Mouse (Mus musculus) heart, adult 9 months (tissue): ENCODE measurements around the gene Poc1a.

Experiments used
- DNase-seq, 2 experiments: peaks; one replicate each; pipeline ENCODE4 v3.0.0; 2022; ENCODE audit warnings: low spot score in 2 of 2

Poc1a gene

DNA sequence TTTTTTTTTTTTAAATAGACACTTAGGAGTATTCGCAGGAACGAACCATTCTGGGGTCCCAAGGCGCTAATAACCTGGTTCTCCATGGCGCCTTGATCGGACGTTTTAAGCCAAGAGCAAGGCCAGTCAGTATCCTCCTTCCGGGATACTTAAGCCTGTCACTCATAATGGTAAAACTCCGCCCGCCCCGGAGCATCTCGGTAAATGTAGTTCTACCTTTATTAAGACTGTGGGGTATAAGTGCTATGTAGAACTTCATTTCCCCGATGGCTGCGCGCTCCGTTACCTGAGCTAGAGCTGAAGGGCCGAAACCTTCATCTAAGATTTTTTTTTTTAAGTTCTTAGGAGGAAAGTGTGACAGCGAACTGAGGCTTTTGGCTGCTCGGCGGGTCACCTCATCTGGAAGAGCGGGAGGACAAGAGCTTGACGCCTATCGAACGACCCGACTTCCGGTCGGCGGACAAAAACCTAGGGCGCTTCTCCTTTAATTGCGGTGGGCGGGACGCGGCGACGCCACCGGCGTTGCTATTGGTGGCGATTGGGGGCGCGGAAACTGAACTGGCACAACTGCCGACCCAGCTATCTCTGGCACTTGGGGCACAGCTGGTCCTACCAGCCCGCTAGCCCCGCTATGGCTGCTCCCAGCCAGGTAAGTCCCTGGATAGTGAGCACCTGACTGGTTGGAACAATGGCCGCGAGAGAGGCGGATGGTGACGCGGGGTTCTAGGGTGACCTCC lies at the start of gene Poc1a:
Gene Poc1a, plus strand, starts transcription at position 254 of the 737 bp plus-strand sequence.
- peak; percentile 93 to 96 for DNase-seq

- no peak for DNase-seq
Measured at GRCm38 (mm10) chr9:106231220-106231619, 49.6 kb upstream of the Poc1a start.

DNA sequence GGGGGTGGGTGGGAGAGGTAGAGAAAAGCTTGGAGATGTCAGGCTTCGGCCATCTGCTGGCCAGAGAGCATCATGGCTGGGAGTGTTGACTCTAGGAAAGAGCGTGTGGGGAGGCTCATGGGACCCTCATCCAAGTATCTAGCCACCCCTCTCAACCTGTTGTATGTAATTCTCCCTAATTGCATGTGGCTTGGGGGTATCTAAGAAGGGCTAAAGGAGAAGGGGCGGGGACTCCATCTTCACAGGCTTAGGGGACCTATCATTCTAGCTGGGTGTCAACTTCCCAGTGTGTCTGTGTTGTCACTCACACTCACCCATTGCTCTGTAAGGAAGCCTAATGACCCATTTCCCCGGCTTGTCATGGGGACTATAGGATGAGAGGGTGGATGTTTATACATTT lies 49.0 kb upstream of the Poc1a start:
- no peak for DNase-seq

- DNase-seq: no peak
Measured at GRCm38 (mm10) chr9:106232956-106233355, 47.9 kb upstream of the Poc1a start.

GRCm38 (mm10) chr9:106233953-106234352 lies 46.9 kb upstream of the Poc1a start:
- no peak for DNase-seq

GRCm38 (mm10) chr9:106235194-106235830 lies 45.5 kb upstream of the Poc1a start:
- peak; percentile 56 to 63 for DNase-seq

DNA sequence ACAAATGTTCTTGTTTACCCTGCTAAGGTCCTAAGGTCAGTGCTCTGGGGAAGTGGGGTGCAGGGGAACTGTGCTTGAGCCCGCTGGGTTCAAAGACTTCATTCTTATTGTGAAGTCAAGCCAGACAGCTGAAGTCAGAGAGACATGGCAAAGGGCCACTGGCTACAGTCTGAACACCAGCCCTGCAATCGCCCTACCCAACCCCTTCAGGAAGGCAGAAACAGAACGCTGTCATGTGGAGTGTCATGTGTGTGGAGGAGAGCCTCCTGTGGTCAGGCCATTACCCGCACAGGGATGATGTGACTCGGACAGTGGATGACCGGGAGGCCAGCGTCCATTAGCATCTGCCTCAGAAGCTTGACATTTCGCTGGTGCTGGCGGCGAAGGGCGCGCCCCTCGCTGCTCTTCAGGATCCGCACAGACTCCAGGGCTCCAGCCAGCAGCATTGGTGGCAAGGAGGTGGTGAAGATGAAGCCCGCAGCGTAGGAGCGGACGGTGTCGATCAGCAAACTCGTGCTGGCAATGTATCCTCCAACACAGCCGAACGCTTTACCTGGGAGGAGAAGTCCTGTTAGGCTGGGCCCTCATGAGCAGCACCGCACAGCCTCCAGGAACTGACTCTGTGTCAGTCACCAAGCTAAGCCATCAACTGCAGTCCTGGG lies 44.6 kb upstream of the Poc1a start:
- no peak for DNase-seq

GRCm38 (mm10) chr9:106236818-106237211 lies 44.0 kb upstream of the Poc1a start:
- DNase-seq: no peak

DNA sequence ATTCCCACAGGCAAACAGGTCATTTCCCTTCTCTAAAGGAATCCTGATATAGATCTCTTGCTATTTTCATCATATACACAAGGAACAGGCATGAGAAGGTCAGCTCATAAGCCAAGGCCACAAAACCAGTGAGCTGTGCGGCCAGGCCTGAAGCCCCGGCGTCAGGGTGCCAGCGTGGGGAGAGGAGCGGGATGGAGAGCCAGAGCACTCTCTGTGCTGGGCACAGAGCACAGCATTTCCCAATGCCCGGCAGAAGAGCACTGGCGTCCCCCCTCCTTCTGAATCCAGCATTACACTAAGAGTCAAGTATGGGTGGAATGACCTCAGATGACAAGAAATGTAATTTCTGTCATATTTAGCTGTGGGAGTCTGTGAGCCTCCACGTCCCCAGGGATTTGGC lies 43.5 kb upstream of the Poc1a start:
- DNase-seq: no peak

DNA sequence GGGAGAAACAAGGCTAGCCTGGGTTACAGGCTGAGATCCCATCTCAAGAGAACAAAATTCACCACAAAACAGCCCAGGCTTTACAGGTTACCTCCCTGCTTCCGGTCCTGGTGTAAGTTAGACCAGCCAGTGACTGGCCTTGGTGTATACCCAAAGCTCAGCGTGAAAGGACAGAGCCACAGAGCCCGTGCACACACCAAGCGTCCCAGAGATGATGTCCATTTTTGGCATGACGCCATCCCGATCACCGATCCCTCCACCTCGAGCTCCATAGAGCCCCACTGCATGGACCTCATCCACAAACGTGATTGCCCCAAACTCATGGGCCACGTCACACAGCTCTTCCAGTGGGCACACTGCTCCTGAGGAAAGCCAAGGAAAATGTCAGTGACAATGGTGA lies 43.0 kb upstream of the Poc1a start:
- DNase-seq: no peak

DNA sequence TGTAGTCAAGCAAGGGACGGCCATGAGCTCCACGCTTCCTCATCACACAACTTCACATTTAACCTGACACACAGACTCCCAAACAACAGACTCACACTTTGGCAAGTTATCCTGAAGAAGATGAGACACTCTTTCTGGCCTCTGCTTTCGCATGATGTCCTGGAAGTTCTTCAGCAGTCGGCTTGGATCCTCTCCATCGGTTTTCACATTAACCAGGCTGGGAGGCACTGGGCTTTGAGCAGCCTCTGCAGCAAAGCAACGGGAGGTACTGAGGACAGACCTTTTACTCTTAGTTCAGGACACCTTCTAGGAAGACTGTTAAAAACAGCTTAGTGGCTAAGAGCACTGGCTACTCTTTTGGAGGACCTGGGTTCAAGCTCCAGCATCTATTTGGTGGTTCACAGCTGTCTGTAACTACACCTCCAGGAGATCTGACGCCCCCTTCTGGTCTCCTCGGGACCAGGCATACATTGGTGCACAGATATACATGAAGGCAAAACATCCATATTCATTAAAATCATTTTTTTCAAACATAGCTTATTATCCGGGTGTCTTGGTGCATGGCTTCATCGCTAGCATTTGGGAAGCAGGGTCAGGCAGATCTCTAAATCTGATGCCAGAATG lies 39.2 kb upstream of the Poc1a start:
- no peak for DNase-seq

DNA sequence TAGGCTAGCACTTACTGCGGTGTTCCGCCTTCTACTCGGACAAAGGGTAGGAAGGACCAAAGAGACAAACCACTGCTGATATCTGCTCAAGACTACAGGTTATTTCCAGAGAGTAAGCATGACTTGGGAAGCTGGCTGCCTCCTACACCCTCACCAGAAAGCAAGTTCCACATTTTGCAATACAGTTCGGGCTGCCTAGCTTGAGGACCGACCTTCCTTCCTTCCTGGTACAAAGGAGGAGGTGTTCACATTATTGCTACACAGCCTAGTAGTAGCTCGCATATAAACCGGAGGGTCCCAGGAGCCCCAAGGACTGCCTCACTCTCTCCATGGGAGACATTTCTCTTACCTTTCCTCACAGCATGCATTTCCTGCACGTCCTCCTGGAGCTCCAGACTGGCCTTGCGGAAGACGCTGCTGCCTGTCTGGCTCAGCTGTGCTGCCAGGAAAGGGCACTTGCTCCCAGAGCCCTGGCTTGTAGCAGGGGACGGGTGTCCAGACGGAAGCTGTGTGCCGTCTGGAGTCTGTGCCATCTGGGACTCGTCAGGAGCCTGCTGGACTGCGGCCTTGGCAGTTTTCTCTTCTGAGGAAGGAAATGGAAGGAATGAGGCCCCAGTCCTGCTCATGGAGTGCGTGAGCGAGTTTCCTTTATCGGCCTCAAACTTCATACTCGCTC lies 37.9 kb upstream of the Poc1a start:
- DNase-seq: peak in 1 of 2 experiments; percentile 59

GRCm38 (mm10) chr9:106249550-106249949 lies 31.3 kb upstream of the Poc1a start:
- no peak for DNase-seq

- peak in 1 of 2 experiments; percentile 48 for DNase-seq
Measured at GRCm38 (mm10) chr9:106250245-106250644, 30.6 kb upstream of the Poc1a start.

DNA sequence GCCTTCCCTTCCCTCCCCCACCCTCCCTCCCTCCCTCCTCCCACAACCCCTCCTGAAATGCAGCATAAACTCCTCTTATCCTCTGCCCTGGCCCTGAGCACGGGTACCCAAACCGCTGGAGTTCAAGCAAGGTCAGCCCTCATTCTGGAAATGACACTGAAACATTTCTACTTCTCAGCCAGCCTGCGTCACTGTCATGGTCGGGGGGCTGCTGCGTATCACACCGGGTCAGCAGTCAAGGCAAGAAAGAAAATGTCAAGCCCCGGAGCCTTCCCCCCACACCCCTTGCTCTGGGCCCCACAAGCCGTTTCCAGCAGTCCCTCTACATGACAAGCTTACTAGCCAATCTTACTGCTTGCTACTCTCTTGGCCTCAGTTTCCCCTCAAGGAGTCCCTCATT lies 29.8 kb upstream of the Poc1a start:
- no peak for DNase-seq

DNA sequence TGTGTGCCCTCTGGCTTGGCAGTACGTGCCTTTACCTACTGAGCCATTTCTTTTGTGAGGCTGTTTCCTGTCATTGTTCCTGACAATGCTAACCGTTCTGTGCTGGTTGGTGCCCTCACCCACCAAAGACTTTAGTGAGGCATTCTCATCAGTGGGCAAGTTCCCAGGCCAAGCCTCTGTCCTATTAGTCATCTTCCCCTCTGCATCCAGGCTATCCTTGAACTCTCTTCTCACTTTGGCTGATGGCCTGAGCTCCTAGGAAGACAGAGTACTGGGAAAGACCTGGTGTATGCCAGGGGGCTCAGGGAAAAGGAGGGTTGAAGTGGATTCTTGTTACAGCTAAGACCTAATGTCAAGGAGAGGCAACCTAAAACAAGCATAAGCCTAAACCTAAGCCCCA lies 26.9 kb upstream of the Poc1a start:
- no peak for DNase-seq

DNA sequence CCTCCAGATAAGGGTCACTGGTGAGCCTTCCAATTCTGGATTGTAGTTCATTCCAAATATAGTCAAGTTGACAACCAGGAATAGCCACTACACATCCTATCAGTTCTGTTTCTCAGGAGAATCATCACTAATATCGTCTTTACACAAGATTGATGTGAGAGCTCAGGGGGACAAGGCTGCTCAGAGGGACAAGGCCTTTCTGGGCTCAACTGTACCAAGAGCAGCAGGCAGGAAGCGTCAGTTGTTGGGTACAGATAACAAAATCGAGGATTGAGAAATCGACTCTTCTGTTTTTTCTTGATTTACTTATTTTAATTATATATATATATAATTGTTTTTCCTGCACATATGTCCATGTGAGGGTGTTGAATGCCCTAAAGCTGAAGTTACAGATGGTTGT lies 22.4 kb upstream of the Poc1a start:
- no peak for DNase-seq

GRCm38 (mm10) chr9:106258990-106259389 lies 21.9 kb upstream of the Poc1a start:
- DNase-seq: no peak

- no peak for DNase-seq
Measured at GRCm38 (mm10) chr9:106261058-106261457, 19.8 kb upstream of the Poc1a start.

DNA sequence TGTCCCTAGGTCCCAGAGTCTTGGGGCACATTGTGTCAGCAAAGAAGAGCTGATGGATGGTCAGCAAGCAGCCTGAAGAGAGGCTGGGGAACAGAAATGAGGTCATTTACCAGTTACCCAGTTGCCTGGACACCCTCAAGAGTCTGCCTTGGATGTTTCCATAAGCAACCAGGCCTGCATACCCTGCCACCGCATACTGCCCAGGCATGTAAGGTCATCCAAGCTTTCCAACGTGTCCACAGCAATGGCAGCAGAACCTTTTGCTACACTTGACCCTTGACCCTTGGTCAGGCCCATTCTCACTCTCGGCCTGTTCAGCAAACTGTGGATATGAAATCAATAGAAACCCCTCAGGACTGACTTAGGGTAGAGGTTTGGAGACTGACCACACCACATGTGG lies 19.4 kb upstream of the Poc1a start:
- no peak for DNase-seq

DNA sequence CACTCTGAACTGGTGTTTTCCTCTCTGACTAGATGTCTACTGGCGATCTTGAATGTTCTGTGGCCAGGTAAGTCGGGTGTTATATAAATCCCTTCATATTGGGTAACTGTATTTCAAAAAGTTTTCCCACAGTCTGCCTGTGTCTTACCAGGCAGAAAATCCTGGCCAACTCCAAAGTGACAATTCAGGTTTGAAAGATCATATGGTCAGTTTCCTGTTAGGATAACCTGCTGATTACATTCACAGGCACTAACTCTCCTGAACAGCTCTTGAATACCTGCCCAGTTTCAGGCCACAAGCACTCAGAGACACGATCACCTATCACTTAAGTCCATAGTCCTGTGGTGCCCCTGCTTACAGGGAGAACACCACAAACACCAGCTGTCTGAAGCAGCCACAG lies 18.8 kb upstream of the Poc1a start:
- no peak for DNase-seq

DNA sequence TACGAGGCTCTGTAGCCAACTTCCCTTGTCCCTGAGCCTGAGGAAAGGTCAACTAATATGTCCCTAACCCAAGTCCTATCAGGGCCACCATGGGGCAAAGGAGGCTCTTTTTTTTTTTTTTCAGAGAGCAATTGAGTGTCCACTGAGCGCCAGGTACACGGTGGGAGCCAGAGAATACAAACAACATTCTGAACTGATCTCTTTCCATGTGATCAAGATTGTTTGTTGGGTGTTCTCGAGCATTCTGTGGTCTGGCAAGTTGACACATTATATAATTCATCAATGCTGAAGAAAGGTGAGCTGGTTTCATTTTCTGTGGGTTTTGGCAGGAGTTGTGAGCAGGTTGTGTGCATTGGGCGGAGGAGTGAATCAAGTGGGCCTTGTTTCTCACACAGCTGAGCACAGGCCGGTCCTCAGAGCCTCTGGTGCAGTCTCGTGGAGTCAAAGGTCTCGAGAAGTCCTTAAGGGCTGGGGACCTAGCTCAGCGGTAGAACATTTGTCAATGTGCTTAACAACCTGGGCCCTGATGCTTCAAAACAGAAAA lies 17.4 kb upstream of the Poc1a start:
- DNase-seq: no peak
